Mouse (Mus musculus) urinary bladder, postnatal 25 days (tissue): ENCODE results near the gene Vmn2r40.
"Not testable (repeated sequence)": the region's sequence is repeated elsewhere in the genome, so short reads cannot be mapped to it uniquely, and the experiment has no call there.

Experiments used
- DNase-seq: peaks from one replicate; pipeline ENCODE4 v3.0.0; 2022; ENCODE audit warnings: low spot score

Gene Vmn2r40

DNA sequence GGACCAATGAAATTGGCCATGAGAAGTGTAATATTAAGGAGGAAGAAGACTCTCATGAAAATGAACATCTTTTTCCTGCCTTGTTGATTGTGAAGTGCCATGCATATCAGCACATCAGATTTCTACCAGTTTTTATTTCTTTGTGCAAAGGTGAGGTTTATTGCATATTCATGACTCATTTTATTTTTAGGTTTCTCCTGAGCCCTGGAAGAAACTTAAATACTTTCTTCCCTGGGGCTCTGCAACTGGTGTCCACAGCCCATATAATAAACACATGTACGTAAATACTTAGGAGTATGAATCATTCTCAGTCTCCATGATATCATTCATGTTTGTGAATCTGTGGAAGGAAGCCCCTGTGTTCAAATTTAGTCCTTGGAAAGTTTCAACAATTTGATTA lies at the start of gene Vmn2r40:
Vmn2r40 (minus strand) TSS at position 101 of the 400 bp plus-strand sequence.
- DNase-seq: not testable (repeated sequence)
